Mouse (Mus musculus) ZHBTc4 (cell line): ENCODE measurements around the gene Klra9.
"Not testable (repeated sequence)": the region's sequence is repeated elsewhere in the genome, so short reads cannot be mapped to it uniquely, and the experiment has no call there.

Source experiments
- DNase-seq: peaks from one replicate; pipeline ENCODE4 v3.0.0-alpha.2; 2011; ENCODE audit warnings: low read depth, low spot score

The Klra9 gene

GRCm38 (mm10) chr6:130193012-130193411 lies at the start of gene Klra9:
TSS of gene Klra9 (minus strand) at chr6:130193112.
- DNase-seq, result not testable (repeated sequence)

GRCm38 (mm10) chr6:130237536-130237935 lies 44.6 kb upstream of the Klra9 start:
- no peak for DNase-seq

GRCm38 (mm10) chr6:130236635-130237034 lies 43.7 kb upstream of the Klra9 start:
- no peak for DNase-seq

GRCm38 (mm10) chr6:130233222-130233621 lies 40.3 kb upstream of the Klra9 start, which contains the start of gene Klra7:
TSS of gene Klra7 (minus strand) at chr6:130233322.
- no peak for DNase-seq

GRCm38 (mm10) chr6:130197453-130197852 lies 4.5 kb upstream of the Klra9 start:
- not testable (repeated sequence) for DNase-seq

- not testable (repeated sequence) for DNase-seq
These were observed 63.1 kb downstream of the Klra9 start, which contains the start of gene Klra8 for GRCm38 (mm10) chr6:130129798-130130197. TSS of gene Klra8 (minus strand) at chr6:130129898.
